Mouse (Mus musculus) erythroblast, embryonic 14.5 days (primary cell): ENCODE data around the gene Wdfy3.

Source experiments
- GATA1 ChIP-seq: IDR thresholded peaks from 2 replicates; pipeline ENCODE4 v1.6.1; 2012; ENCODE audit warnings: low read length, inconsistent platforms, mixed read lengths
- TAL1 ChIP-seq: IDR thresholded peaks from 3 replicates; pipeline ENCODE4 v1.6.1; 2012; ENCODE audit warnings: low read length, inconsistent platforms, mixed read lengths

- TF ChIP-seq GATA1, result no peak
- TF ChIP-seq TAL1, result no peak
Observed at GRCm38 (mm10) chr5:101855475-101855874, 214.2 kb downstream of the Wdfy3 start.
